Mouse (Mus musculus): ENCODE data around the gene Gpc1.
A peak's percentile ranks its signal among the peaks of the same experiment; 100 is the strongest.

Gpc1 gene

DNA sequence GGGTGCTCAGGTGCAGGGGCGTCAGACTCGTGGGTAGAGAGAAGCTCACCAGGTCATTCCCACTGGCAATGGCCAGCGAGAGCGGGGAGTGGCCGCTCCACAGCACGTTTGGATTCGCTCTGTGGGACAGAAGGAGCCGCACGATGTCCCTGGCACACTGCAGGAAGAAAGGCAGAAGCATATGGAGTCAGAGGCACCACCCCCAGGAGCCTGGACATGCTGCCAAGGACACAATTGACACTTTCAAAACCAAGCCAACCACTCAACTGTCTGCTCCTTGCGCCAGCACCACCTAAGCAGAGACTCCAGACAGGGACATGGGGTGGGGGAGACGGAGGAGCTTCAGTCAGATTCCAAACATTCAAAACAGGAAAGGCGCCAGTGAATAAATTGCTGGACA, 47.8 kb downstream of the Gpc1 start:
- DNase-seq (ENCODE audit: low spot score in 2 of 2): no peak

DNA sequence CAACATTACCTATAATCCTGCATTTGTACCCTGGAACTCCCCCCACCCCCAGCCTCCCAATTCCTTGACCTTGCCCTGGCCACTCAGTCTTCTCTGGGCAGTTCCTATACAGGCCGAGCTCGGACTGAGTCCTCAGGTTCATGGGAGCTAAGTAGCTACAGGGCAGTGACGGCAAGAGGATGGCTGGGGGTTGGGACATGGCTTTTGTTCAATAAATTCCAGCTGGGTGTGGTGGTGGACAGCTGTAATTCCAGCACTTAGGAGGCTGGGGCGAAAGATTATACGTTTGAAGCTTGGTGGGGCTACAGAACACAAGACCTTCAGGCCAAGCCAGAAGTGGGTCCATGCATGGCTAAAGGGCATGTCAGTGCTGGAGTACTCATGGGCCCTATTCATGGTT, 48.7 kb downstream of the Gpc1 start:
- DNase-seq (ENCODE audit: low spot score in 2 of 2): no peak

DNA sequence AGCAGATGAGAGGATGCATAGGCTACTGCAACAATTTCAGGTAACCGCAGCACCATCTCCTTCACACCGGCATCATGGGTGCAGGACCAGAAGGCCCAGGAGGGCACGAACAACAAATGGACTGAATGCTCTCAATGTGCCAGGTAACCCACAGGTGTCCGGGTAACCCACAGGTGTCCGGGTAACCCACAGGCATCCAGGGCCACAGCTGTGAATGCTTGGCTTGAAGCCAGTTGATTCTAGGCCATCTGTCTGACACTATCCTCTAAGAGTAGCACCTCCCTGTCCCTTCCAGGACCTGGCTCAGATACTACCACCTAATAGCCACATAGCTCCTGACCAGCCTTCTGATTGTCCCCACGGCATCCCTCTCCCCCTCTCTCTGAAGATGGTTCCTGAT, 50.5 kb downstream of the Gpc1 start:
- no peak for DNase-seq (ENCODE audit: low spot score in 2 of 2)

DNA sequence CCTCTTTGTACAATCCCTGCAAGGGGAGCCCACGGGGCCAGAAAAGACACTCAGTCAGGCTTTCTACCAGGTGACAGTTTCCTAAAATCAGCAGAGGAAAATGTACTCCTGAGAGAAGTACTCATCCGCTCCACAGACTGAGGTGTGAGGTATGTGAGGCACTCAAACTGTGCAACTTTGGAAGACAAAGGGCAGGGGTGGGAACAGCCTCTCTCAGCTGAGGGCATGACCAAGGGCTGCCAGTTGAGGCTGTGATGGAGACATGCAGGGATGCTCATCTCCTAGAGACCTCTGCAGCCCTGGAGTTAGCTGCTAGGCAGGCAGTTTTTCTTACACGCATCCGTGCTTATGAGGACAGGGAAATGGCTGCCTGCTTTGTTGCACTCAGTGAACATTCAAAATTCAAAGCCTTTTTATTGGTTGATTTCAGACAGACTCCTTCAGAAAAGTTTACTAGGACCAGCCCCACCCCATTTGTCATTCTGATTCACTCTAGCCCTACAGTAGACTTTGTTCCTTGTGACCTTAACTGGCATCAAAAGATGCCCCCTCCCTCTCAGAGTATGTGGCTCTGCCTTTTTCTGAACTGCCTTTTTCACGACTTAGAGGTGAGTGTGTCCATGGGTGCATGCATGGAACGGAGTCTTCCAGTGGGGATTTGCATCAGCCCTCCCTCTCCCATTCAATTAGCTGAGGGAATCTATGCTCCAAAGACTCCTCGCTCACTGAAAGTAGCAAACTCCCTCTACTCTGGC, 57.6 kb downstream of the Gpc1 start:
- no peak for DNase-seq (ENCODE audit: low spot score in 2 of 2)

DNA sequence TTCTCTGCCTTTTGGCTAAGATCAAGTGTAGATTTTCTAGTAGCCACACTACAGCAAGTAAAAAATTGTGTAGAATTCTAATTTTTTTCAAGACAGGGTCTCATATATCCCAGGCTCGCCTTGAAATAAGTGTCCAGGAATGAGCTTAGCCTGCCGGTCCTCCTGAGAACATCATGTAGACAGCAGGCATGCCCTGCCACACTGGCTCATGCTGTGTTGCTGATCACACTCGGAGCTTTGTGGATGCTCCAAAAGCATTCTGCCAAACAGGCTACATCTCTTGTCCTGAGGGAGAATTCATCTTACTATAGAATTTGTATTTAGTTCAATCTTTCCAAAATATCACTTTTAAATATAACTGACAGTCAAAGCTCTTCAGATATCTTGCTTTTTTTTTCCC, 61.3 kb downstream of the Gpc1 start:
- no peak for DNase-seq (ENCODE audit: low spot score in 2 of 2)

DNA sequence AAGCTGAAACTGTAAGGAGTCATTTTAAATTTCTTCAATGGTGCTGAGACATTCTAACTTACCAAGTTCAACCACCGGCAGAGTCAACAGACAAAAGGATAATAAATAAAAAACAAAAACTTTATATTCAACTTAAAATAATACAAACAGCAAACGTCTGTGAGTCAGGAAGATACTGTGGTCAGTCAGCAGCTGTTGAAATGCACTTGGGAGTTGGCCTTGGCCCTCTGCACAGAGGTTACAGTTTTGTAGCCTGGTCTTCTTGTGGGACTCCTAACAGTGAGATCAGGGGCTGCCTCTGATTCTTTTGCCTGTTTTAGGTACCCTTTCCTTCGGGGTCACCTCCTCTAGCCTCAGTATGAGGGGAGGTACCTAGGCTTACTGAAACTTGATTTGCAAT, 62.5 kb downstream of the Gpc1 start:
- no peak for DNase-seq (ENCODE audit: low spot score in 2 of 2)

DNA sequence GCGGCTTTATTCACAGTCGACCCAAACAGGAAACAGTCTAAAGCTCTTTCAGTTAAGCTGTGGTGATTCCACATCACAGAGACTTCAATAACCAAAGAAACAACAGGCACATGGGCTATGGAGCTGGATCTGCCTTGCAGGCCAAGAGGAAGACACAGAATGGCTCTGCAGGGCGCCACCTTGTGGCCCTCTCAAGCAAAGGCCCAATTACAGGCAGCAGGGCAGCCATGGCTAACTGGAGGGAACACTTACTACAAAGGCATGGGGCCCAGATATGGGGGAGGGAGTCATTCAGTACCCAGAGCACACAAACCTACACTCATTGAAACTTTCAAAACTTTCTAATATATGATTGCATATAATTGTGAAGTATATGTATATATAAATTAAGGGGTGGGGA, 63.6 kb downstream of the Gpc1 start:
- peak in 1 of 2 experiments; percentile 63 for DNase-seq (ENCODE audit: low spot score in 2 of 2)

DNA sequence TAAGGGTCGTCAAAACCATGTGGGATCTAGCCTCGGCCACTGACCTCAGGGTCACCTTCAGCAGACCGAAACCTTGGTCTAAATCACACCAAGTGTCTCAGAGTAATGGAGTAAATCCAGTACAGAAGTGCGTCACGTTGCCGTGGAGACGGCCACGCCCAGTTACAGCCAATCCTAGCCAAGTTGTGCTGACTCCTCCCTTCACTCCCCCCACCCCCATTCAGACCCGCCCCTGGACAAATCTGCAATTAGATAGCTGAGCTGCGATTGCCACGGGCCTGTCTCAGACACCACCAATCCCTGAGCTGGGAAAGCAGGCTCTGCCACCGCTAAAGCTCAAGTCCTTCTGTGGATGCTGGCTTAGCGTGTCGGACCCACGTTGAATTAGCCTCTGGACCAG, 71.3 kb downstream of the Gpc1 start, which contains the start of gene Ankmy1:
Gene Ankmy1, minus strand, starts transcription at position 121 of the 400 bp plus-strand sequence.
- DNase-seq (ENCODE audit: low spot score in 2 of 2): no peak

DNA sequence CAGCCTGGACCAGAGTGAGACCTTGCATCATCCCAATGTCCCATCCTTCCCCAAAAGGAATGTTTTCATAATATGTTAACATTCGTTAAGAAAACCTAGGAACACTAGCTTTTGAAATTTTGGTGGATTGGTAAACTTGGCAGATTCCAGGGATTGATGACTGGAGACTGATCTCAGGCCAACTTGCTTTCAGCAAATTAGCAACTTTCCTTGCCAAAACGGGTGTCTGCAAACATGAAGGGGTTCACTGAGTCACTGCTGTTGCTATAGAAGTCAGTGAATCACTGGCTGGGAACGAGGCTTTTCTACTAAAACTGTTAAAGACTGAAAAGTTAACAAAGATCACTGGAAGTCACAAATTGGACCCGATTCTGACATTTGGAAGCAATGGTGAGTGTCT, 72.2 kb downstream of the Gpc1 start:
- DNase-seq (ENCODE audit: low spot score in 2 of 2): no peak

DNA sequence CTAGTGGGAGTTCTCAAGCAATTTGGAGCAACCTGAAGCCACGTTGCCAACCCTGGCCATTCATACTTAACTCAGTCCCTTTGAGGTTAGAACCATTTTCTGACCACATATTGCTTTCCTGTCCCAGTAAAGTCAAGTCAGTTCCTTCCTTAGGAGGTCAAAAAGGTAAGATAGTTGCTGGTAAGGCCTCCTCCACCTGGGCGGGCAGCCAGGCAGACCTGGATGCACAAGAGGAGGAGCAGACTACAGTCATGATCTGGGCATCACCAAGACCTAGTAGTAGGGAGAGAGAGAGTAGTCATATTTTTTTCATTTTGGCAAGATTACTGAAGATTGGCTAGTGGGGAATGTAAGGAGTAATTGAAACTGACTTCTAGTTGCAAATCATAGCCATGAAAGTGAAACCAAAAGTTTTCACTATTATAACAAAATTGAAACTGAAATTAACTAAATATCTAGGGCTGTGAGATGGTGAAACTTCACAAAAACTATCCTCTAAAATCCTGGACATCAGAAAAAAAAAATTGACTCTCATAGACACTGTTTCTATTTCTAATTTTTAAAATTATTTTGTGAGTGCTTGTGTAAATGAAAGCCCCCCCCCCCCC, 74.4 kb downstream of the Gpc1 start:
- DNase-seq (ENCODE audit: low spot score in 2 of 2): no peak

DNA sequence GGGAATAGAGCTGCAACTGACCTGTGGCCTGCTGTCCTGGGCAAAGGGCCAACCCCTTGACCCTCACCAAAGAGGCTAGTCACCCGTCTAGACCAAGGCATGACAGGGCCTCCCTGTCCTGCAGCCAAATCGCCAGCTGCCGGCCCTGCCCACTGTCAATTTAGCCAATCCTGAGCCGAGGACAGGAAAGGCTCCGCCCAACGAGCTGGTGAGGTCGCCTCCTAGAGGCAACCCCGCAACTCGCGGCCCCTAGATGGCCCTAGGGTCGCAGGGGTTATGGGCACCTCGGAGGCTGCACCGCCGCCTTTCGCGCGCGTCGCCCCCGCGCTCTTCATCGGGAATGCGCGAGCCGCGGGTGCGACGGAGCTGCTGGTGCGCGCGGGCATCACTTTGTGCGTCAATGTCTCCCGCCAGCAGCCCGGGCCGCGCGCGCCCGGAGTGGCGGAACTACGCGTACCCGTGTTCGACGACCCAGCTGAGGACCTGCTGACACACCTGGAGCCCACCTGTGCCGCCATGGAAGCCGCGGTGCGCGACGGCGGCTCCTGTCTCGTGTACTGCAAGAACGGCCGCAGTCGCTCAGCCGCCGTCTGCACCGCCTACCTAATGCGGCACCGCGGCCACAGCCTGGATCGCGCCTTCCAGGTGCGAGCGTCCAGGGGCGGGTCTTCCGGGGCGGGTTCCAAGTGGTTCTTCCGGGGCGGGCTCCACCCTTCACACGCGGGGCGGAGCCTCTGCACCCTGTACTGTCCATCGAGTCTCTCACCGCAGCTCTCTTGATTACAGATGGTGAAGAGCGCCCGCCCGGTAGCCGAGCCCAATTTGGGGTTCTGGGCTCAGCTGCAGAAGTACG, 75.6 kb downstream of the Gpc1 start, which contains the start of gene Dusp28:
Gene Dusp28, plus strand, starts transcription at position 203 of the 853 bp plus-strand sequence.
- DNase-seq (ENCODE audit: low spot score in 2 of 2): peak; percentile 91 to 92

DNA sequence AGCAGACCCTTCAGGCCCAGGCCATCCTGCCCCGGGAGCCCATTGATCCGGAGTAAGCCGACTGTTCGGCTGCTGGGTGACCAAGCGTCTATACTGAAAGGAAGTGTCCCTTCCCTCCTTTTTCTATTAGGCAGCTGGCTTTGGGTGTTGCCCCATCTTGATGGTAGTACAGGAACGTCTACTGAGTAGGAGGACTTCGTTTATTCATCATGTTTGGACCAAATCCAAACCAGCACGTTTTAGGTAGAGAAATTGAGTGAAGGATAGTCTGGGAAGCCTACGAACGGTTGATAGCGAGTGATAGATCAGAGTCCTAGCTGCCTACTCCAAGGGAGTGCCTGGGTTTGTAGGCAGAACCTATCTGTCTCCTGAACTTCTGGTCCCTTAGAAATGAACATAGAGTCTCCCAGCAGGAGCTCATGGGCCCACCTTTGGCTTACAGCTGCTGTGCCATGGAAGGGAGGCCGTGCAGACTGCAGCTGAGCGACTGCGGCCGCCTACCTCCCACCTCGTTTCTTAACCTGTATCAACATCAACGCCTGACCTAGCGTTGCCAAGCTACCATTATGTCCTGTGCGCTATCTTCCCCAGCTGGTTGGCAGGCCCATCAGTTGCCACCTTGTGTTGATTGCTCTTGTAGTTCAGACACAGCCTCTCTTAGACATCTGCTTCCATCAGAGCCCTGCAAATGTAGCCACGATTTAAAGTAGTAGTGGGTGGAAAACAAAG, 76.4 kb downstream of the Gpc1 start:
- DNase-seq (ENCODE audit: low spot score in 2 of 2): no peak

DNA sequence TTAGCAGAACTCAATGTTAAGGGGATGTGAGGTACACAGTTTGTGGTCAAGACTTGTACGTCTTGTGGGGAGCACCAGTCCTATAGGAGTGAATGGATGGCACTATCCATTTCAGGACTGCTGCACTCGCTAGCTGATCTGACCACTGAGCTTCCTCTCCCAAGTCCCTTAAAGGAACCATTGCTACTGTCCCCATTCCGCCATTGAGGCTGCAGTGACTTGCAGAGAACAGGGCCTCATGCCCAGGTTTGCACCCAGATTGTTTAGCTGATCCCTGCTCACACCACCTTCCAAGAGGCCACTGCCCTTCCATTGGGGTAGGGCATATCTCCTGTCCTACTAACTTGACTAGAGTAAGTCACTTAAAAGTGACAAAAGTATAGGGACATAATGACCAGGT, 77.2 kb downstream of the Gpc1 start:
- no peak for DNase-seq (ENCODE audit: low spot score in 2 of 2)

DNA sequence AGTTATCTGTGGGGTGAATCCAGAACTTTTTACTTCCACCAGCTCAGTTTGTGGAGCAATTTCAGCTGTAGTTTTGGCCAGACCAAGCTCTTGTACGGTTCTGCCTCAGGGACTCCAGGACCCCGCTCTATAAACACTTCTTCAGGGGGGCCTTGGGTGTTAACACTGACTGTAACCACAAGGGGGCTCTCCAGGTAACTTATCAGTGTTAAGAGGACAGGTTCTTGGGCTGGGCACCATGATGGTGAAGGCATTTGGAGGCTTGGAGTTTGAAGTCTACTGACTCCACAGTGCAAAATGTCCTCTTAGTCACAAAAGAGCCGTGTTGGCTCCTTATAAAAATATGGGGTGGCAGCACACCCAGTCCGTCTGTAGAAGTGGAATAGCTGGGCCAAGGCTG, 77.6 kb downstream of the Gpc1 start:
- DNase-seq (ENCODE audit: low spot score in 2 of 2): no peak
